Mouse (Mus musculus) hindbrain, postnatal 0 days (tissue): Measurements from ENCODE around the gene Fam173b. TPM values are rescaled to one million over a fixed set of nuclear protein-coding genes. Genes with fewer than 3 reads are reported as not detected.

Experiments used
- ATAC-seq: fragments of 200-750 bp; cut with Nextera tagmentation; 2 replicates; pipeline ENCODE4 v1.8.0; 2017; ENCODE audit warnings: mild to moderate bottlenecking, moderate TSS enrichment, moderate library complexity
- DNase-seq: peaks from one replicate; pipeline ENCODE4 v3.0.0-alpha.2; 2015; ENCODE audit warnings: low spot score
- H3K27ac ChIP-seq: fragments of 300-500 bp; sonication (generic); 2 replicates; pipeline ENCODE4 v1.5.1; 2014; ENCODE audit warnings: mild to moderate bottlenecking
- H3K27me3 ChIP-seq: fragments of 300-500 bp; sonication (generic); 2 replicates; pipeline ENCODE4 v1.6.1; 2014; ENCODE audit warnings: low read length, mixed read lengths; ENCODE audit not compliant: insufficient read depth
- H3K36me3 ChIP-seq: fragments of 300-500 bp; sonication (generic); 2 replicates; pipeline ENCODE4 v1.6.1; 2014; ENCODE audit warnings: low read length, mixed read lengths; ENCODE audit not compliant: insufficient read depth
- H3K4me1 ChIP-seq: fragments of 300-500 bp; sonication (generic); 2 replicates; pipeline ENCODE4 v1.6.1; 2014; ENCODE audit warnings: antibody characterized with exemption, low read length, mixed read lengths; ENCODE audit not compliant: insufficient read depth
- H3K4me2 ChIP-seq: fragments of 300-500 bp; sonication (generic); 2 replicates; pipeline ENCODE4 v1.6.1; 2014; ENCODE audit warnings: low read depth, mild to moderate bottlenecking, low read length, moderate library complexity, mixed read lengths
- H3K4me3 ChIP-seq: fragments of 300-500 bp; sonication (generic); 2 replicates; pipeline ENCODE4 v1.5.1; 2014; ENCODE audit warnings: low read length
- H3K9ac ChIP-seq: fragments of 300-500 bp; sonication (generic); replicated peaks from 2 replicates; pipeline ENCODE4 v1.6.1; 2014; ENCODE audit warnings: mild to moderate bottlenecking, low read length, moderate library complexity, mixed read lengths
- H3K9me3 ChIP-seq: fragments of 300-500 bp; sonication (generic); 2 replicates; pipeline ENCODE4 v1.6.1; 2016; ENCODE audit warnings: low read length, mixed read lengths
- CTCF ChIP-seq: IDR thresholded peaks from 2 replicates; pipeline ENCODE4 v1.5.1; 2016; ENCODE audit warnings: antibody characterized with exemption, control low read depth, low read depth
- whole genome bisulfite sequencing: fragments of 180-500 bp; shearing (Covaris S2); extraction: QIAGEN DNeasy Blood & Tissue Kit; methylation state at CpG from one replicate; pipeline ENCODE4 v1.1.7; 2014; 5-methylcytosine and 5-hydroxymethylcytosine counted together
- polyA plus RNA-seq: library from polyadenylated mRNA; unstranded; fragments of >200 nt; fragmentation: Nextera tagmentation; extraction: Ambion mirVana; gene quantifications from 2 replicates; pipeline ENCODE4 v1.2.1, GENCODE M21; 2015
- total RNA-seq: library from RNA; depleted of rRNA; stranded (reverse); fragments of >200 nt; gene quantifications from 2 replicates; pipeline ENCODE4 v1.2.3, GENCODE M21; 2014

The Fam173b gene
- total and polyA plus RNA-seq, 2 experiments from 2014 or later, result 8.2 to 12.5 TPM

GRCm38 (mm10) chr15:31613826-31614453 lies 12.3 kb downstream of the Fam173b start:
- 0 out of 2 replicates have a peak, but pooled peaks cover 6% of the 10 kb centered on the region for H3K36me3 ChIP-seq
- 85% methylated on average over 6 of the region's 6 CpGs for WGBS
- no peak overlapping the region for H3K27ac ChIP-seq
- no peak overlapping the region for H3K9ac ChIP-seq
- H3K4me1 ChIP-seq, result no peaks in the 10 kb centered on the region
- H3K4me3 ChIP-seq, result no peak overlapping the region
- no peak for DNase-seq
- no peaks in the 10 kb centered on the region for H3K9me3 ChIP-seq
- no peak for TF ChIP-seq CTCF
- no peaks in the 10 kb centered on the region for H3K27me3 ChIP-seq
- no peak for ATAC-seq
- no peak overlapping the region for H3K4me2 ChIP-seq

GRCm38 (mm10) chr15:31614666-31615065 lies 13.0 kb downstream of the Fam173b start:
- H3K4me2 ChIP-seq, result no peak overlapping the region
- DNase-seq, result no peak
- H3K36me3 ChIP-seq, result 0 out of 2 replicates have a peak, but pooled peaks cover 6% of the 10 kb centered on the region
- no peak overlapping the region for H3K27ac ChIP-seq
- ATAC-seq, result no peak
- WGBS, result 87% methylated on average over 2 of the region's 2 CpGs
- H3K4me3 ChIP-seq, result no peak overlapping the region
- H3K9ac ChIP-seq, result no peak overlapping the region
- H3K9me3 ChIP-seq, result no peaks in the 10 kb centered on the region
- no peak for TF ChIP-seq CTCF
- H3K4me1 ChIP-seq, result no peaks in the 10 kb centered on the region
- H3K27me3 ChIP-seq, result no peaks in the 10 kb centered on the region

GRCm38 (mm10) chr15:31617261-31617660 lies 15.6 kb downstream of the Fam173b start:
- H3K4me2 ChIP-seq, result no peak overlapping the region
- WGBS, result 90% methylated on average over 9 of the region's 9 CpGs
- no peak for TF ChIP-seq CTCF
- H3K9ac ChIP-seq, result no peak overlapping the region
- no peak overlapping the region for H3K4me3 ChIP-seq
- no peaks in the 10 kb centered on the region for H3K4me1 ChIP-seq
- DNase-seq (no peak), ATAC-seq (no peak)
- no peak overlapping the region for H3K27ac ChIP-seq
- H3K36me3 ChIP-seq, result 0 out of 2 replicates have a peak, but pooled peaks cover 6% of the 10 kb centered on the region
- no peaks in the 10 kb centered on the region for H3K9me3 ChIP-seq
- no peaks in the 10 kb centered on the region for H3K27me3 ChIP-seq

DNA sequence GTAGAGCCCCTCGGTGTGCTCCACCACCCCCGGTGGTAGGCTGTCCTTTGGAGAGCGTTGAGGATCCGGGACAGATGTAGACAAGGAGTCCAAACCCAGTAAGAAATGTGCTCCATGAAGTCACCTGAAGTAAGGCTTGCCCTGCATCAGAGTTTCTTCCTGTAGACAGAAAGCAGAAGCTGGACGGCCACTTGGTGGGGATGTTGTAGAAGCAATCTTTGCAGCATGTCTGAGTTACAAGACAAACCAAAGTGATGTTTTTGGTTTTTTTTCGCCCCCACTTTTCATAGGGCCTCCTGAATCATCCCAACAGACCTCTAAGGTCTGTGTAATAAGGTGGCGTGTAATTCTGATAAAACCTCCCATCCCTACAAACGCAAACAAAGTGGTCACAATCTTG lies 17.9 kb downstream of the Fam173b start:
- Histone ChIP-seq H3K27me3 (no peaks in the 10 kb centered on the region), H3K27ac (no peak overlapping the region), H3K9ac (no peak overlapping the region), H3K4me3 (no peak overlapping the region), H3K36me3 (0 out of 2 replicates have a peak, but pooled peaks cover 6% of the 10 kb centered on the region), H3K4me1 (no peaks in the 10 kb centered on the region), H3K4me2 (no peak overlapping the region), H3K9me3 (no peaks in the 10 kb centered on the region)
- ATAC-seq (no peak), DNase-seq (peak; percentile 70)
- 95% methylated on average over 8 of the region's 8 CpGs for WGBS
- peak; percentile 64 for TF ChIP-seq CTCF

DNA sequence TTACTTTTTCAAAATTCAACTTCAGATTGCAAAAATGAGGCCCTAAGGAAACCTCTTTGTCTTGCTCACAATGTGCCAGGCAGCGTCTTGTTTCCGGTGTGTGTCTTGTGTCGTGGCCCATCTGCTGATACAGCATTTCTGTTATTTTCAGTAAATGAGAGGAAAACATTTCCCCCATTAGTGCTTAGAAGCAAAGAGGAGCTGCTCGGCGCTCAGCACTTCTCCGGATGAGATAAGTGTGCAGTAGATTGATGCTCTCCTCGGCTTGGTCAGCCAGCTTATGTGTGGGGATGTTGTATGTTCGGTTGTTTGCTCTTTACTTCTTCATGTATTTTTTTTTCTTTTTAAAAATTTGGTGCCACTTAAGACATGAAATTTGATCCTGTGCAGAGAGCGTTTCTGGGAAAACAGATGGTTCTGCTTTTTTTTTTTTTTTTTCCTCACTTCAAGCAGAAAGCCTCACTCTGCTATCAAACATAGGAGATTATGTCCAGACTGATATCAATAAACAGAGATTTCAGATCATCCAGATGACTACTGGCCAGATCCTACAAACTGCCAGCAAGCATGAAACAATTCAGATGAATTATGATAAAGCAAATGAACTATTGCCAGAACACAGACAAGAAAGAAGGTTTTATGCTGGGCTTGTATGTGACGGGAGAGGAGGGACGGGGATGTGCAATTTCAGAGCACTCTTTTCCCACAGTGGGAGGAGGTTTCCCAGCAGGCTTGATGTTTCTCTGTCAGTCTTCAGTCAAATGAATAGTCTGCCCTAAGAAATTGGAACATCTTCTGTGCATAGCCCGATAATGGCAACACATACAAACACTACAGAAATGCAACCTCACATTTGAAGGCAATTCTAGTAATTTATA lies 25.9 kb downstream of the Fam173b start:
- 37% methylated on average over 12 of the region's 12 CpGs for WGBS
- no peak for TF ChIP-seq CTCF
- Histone ChIP-seq H3K4me1 (no peaks in the 10 kb centered on the region), H3K9ac (no peak overlapping the region), H3K4me3 (no peak overlapping the region), H3K36me3 (no peaks in the 10 kb centered on the region), H3K27me3 (no peaks in the 10 kb centered on the region), H3K9me3 (no peaks in the 10 kb centered on the region), H3K27ac (0 out of 2 replicates have a peak overlapping the region, but pooled peaks have one; percentile 26), H3K4me2 (no peak overlapping the region)
- ATAC-seq (no peak; the same call in 1 of the 2 replicates), DNase-seq (peak; percentile 19)

GRCm38 (mm10) chr15:31628180-31628579 lies 26.5 kb downstream of the Fam173b start:
- DNase-seq, result no peak
- H3K27me3 ChIP-seq, result no peaks in the 10 kb centered on the region
- H3K9me3 ChIP-seq, result no peaks in the 10 kb centered on the region
- no peak for TF ChIP-seq CTCF
- H3K36me3 ChIP-seq, result no peaks in the 10 kb centered on the region
- H3K9ac ChIP-seq, result no peak overlapping the region
- no peak overlapping the region for H3K27ac ChIP-seq
- 56% methylated on average over 10 of the region's 10 CpGs for WGBS
- H3K4me2 ChIP-seq, result no peak overlapping the region
- no peak overlapping the region for H3K4me3 ChIP-seq
- 0 out of 2 replicates have a peak, but pooled peaks have one; percentile 33 for ATAC-seq
- no peaks in the 10 kb centered on the region for H3K4me1 ChIP-seq

DNA sequence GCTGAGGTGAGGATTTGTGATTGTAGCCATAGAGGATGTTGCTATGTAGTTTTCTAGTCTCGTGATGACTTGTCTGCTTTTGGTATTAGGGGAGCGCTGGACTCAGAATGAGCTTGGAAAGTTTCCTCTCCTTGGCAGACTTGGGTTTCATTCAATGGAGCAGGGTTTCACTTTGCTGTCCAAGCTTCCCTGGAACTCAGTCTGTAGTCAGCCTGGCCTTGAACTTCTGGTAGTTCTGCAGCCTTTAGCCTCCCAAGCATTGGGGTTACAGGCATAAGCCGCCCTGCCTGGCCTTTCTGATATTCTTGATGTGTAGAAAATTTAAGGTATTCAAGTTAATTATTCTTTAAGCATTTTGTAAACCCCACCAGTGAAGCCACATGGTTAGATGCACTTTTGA lies 27.9 kb downstream of the Fam173b start:
- DNase-seq (no peak), ATAC-seq (no peak)
- Histone ChIP-seq H3K9me3 (no peaks in the 10 kb centered on the region), H3K27me3 (no peaks in the 10 kb centered on the region), H3K36me3 (no peaks in the 10 kb centered on the region), H3K4me3 (no peak overlapping the region), H3K27ac (no peak overlapping the region), H3K9ac (no peak overlapping the region), H3K4me2 (no peak overlapping the region), H3K4me1 (no peaks in the 10 kb centered on the region)
- TF ChIP-seq CTCF, result no peak
- WGBS, result 85% methylated on average over 3 of the region's 3 CpGs
